Mouse (Mus musculus) hindbrain, embryonic 13.5 days (tissue): Measurements from ENCODE around the gene Srcin1. TPM values are rescaled to one million over a fixed set of nuclear protein-coding genes. Genes with fewer than 3 reads are reported as not detected.

Source experiments
- ATAC-seq: fragments of 200-750 bp; cut with Nextera tagmentation; 2 replicates; pipeline ENCODE4 v1.8.0; 2017; ENCODE audit warnings: moderate TSS enrichment; ENCODE audit not compliant: low FRiP score
- H3K27ac ChIP-seq: fragments of 300-500 bp; sonication (generic); 2 replicates; pipeline ENCODE4 v1.5.1; 2015; ENCODE audit warnings: inconsistent platforms, mild to moderate bottlenecking, moderate library complexity
- H3K27me3 ChIP-seq: fragments of 300-500 bp; sonication (generic); 2 replicates; pipeline ENCODE4 v1.6.1; 2015; ENCODE audit warnings: mild to moderate bottlenecking, inconsistent platforms
- H3K36me3 ChIP-seq: fragments of 300-500 bp; sonication (generic); 2 replicates; pipeline ENCODE4 v1.6.1; 2015; ENCODE audit warnings: mild to moderate bottlenecking, inconsistent platforms
- H3K4me1 ChIP-seq: fragments of 300-500 bp; sonication (generic); replicated peaks from 2 replicates; pipeline ENCODE4 v1.6.1; 2015; ENCODE audit warnings: inconsistent platforms
- H3K4me2 ChIP-seq: fragments of 300-500 bp; sonication (generic); 2 replicates; pipeline ENCODE4 v1.6.1; 2015; ENCODE audit warnings: inconsistent platforms, mild to moderate bottlenecking, moderate library complexity
- H3K4me3 ChIP-seq: fragments of 300-500 bp; sonication (generic); 2 replicates; pipeline ENCODE4 v1.5.1; 2015; ENCODE audit warnings: mild to moderate bottlenecking, inconsistent platforms
- H3K9ac ChIP-seq: fragments of 300-500 bp; sonication (generic); 2 replicates; pipeline ENCODE4 v1.6.1; 2015; ENCODE audit warnings: mild to moderate bottlenecking, inconsistent platforms
- H3K9me3 ChIP-seq: fragments of 300-500 bp; sonication (generic); 2 replicates; pipeline ENCODE4 v1.6.1; 2016; ENCODE audit warnings: inconsistent platforms
- WGBS: fragments of 180-500 bp; shearing (Covaris S2); methylation state at CpG from one replicate; pipeline ENCODE4 v1.1.7; 2015; 5-methylcytosine and 5-hydroxymethylcytosine counted together
- polyA plus RNA-seq: library from polyadenylated mRNA; unstranded; fragments of >200 nt; fragmentation: Nextera tagmentation; extraction: Ambion mirVana; gene quantifications from 2 replicates; pipeline ENCODE4 v1.2.1, GENCODE M21; 2015

The Srcin1 gene
- polyA plus RNA-seq, 1 experiment from 2014 or later: 7.0 TPM

DNA sequence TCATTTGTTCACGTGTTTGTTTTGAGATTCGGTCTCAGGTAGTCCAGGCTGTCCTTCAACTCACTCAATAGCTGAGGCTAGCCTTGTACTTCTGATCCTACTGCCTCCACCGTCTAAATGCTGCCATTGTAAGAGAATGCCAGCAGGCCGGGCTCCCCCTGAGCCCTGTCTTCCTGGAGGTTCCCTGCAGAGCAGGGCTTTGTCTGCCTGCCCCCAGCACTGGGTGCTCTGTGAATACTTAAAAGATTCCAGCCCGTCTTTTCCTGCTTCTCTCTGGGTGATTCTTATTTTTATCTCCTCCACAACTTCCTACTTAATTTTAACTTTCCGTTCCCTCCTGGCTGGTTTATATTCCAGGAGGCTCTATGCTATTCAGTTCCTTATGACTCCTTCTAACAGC lies 26.2 kb upstream of the Srcin1 start:
- H3K27ac ChIP-seq: no peak overlapping the region
- H3K9me3 ChIP-seq: no peaks in the 10 kb centered on the region
- no peaks in the 10 kb centered on the region for H3K36me3 ChIP-seq
- WGBS: 19% methylated on average over 6 of the region's 6 CpGs
- H3K4me3 ChIP-seq: no peak overlapping the region
- no peaks in the 10 kb centered on the region for H3K4me1 ChIP-seq
- no peak overlapping the region for H3K4me2 ChIP-seq
- ATAC-seq: no peak
- H3K9ac ChIP-seq: no peak overlapping the region
- H3K27me3 ChIP-seq: no peaks in the 10 kb centered on the region

DNA sequence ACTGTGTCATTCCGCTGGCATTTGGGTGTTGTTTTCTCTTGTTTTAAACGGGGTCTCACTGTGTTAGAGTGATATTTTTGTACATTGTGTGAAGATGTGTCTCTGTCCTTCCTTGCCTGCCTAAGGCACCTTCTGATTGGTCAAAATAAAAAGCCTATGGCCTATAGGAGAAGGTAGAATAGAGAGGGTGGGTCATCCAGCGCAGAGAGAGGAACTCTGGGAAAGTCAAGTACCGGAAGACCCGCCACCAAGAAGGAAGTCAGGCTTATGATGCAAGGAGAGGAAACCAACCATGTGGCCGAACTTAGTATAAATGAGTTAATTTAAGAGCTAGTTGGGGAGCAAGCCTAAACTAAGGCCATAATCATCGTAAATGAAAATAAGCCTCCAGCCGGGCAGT lies 23.1 kb upstream of the Srcin1 start:
- Histone ChIP-seq H3K4me1 (no peaks in the 10 kb centered on the region), H3K4me2 (no peak overlapping the region), H3K9ac (no peak overlapping the region), H3K27me3 (no peaks in the 10 kb centered on the region), H3K36me3 (no peaks in the 10 kb centered on the region), H3K9me3 (no peaks in the 10 kb centered on the region), H3K27ac (no peak overlapping the region), H3K4me3 (no peak overlapping the region)
- WGBS: 88% methylated on average over 8 of the region's 8 CpGs
- ATAC-seq: no peak

DNA sequence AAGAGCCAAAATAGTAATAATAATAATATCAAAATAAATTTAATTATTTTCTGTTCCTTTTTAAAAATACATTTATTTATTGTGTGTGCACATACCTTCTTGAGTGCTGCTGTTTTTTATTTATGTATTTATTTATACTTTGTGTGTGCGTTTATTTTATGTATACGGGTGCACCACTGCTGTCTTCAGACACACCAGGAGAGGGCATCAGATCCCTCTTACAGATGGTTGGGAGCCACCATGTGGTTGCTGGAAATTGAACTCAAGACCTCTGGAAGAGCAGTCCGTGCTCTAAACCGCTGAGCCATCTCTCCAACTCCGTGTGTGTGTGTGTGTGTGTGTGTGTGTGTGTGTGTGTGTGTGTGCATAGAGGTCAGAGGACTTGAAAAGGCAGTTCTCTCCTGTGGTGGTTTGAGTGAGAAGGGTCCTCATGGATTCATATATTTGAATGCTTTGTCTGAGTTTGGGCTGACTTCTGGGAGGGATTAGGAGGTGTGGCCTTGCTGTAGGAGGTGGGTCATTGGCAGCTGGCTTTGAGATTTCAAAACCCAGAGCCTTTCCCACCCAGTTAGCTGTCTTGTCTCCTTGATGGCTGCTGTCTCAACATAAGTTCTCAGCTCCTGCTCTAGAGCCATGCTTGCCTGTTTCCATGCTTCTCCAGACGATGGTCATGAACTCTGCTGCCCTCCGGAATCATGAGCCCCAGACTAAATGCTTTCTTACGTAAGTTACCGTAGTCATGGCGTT lies 22.1 kb upstream of the Srcin1 start:
- H3K9me3 ChIP-seq: no peaks in the 10 kb centered on the region
- no peaks in the 10 kb centered on the region for H3K4me1 ChIP-seq
- H3K27me3 ChIP-seq: no peaks in the 10 kb centered on the region
- no peak overlapping the region for H3K4me2 ChIP-seq
- 77% methylated on average over 10 of the region's 10 CpGs for WGBS
- H3K27ac ChIP-seq: no peak overlapping the region
- no peak for ATAC-seq
- H3K4me3 ChIP-seq: no peak overlapping the region
- H3K9ac ChIP-seq: no peak overlapping the region
- H3K36me3 ChIP-seq: no peaks in the 10 kb centered on the region

DNA sequence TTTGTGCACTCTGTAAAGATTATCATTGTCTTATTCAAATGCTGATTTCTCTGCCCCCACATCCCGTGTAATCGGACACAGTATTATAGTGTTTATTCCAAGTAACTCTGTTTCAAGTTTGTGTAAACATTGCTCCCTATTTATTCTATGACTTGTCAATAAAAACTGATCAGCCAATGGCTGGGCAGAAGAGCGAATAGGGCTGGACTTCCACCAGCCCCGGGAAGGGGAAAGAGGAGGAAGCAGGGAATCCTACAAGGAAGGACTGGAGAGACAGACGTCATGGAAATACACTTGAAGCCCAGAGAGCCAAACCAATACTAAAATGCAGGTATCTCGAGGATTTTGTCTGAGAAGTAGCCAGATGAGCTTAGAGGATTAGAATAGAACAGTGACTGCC lies 18.1 kb upstream of the Srcin1 start:
- H3K9ac ChIP-seq: no peak overlapping the region
- 52% methylated on average over 6 of the region's 6 CpGs for WGBS
- ATAC-seq: no peak
- no peaks in the 10 kb centered on the region for H3K36me3 ChIP-seq
- H3K4me2 ChIP-seq: no peak overlapping the region
- H3K9me3 ChIP-seq: no peaks in the 10 kb centered on the region
- H3K27ac ChIP-seq: no peak overlapping the region
- H3K27me3 ChIP-seq: peaks cover 12% of the 10 kb centered on the region
- H3K4me1 ChIP-seq: peaks cover 11% of the 10 kb centered on the region
- H3K4me3 ChIP-seq: no peak overlapping the region

DNA sequence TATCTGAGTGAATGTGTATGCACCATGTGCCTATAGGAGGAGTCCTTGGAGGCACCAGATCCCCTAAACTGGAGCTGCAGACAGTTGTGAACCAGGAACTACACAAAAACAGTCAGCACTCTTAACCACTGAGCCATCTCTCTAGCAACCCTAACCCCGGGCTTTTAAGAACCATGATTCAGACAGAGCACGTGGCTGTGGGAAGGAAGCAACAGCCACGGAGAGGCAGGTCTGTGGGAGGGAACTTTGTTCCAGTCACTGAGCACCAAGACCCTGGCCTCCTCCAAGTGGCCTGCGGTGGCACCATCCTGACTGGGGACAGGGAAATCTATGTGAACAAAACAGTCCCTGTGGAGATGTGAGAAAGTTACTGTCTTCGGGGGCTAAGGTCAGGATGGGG lies 15.9 kb upstream of the Srcin1 start:
- no peak overlapping the region for H3K4me2 ChIP-seq
- peaks cover 18% of the 10 kb centered on the region for H3K27me3 ChIP-seq
- H3K9ac ChIP-seq: no peak overlapping the region
- H3K4me1 ChIP-seq: peaks cover 14% of the 10 kb centered on the region
- no peak overlapping the region for H3K4me3 ChIP-seq
- H3K27ac ChIP-seq: no peak overlapping the region
- 36% methylated on average over 5 of the region's 5 CpGs for WGBS
- no peaks in the 10 kb centered on the region for H3K9me3 ChIP-seq
- ATAC-seq: no peak
- H3K36me3 ChIP-seq: no peaks in the 10 kb centered on the region

DNA sequence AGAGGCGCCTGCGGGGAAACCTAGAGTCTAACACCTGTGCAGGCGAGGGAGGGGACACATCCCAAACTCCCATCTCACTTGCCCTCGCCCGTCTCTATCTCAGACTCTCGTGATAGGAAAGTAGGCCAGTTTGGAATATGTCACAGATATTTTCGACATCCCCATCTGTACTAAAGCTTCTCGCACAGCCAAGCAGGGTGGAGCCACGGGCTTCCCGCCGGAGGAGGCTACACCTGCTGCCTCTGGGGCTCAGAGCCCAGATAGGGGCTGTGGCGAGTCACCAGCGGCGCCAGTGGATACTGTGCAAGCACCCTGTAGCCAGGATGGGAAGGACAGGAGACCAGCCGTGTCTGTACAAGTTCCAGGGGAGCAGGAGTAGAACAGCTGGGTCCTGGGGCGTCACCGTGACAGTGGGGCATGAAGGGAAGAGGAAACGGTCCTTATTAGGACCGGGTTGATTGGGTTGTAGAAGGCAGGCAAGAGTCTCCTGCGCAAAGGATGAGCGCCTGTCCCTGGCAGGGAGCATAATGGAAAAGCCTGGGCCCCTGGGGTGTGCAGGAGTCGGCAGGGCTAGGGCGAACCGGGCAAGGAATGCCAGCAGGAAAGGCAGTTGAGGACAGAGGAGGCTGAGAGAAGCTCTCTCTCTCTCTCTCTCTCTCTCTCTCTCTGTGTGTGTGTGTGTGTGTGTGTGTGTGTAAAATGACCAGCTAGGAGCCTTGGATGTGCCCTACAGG lies 14.4 kb upstream of the Srcin1 start:
- H3K9me3 ChIP-seq: no peaks in the 10 kb centered on the region
- H3K9ac ChIP-seq: peak overlapping the region; percentile 35; the same call in 1 of the 2 replicates
- H3K4me1 ChIP-seq: peaks cover 14% of the 10 kb centered on the region
- H3K36me3 ChIP-seq: no peaks in the 10 kb centered on the region
- H3K27me3 ChIP-seq: peaks cover 18% of the 10 kb centered on the region
- H3K27ac ChIP-seq: no peak overlapping the region
- no peak overlapping the region for H3K4me3 ChIP-seq
- 32% methylated on average over 24 of the region's 24 CpGs for WGBS
- H3K4me2 ChIP-seq: peak overlapping the region; percentile 13; the same call in 1 of the 2 replicates
- ATAC-seq: no peak

DNA sequence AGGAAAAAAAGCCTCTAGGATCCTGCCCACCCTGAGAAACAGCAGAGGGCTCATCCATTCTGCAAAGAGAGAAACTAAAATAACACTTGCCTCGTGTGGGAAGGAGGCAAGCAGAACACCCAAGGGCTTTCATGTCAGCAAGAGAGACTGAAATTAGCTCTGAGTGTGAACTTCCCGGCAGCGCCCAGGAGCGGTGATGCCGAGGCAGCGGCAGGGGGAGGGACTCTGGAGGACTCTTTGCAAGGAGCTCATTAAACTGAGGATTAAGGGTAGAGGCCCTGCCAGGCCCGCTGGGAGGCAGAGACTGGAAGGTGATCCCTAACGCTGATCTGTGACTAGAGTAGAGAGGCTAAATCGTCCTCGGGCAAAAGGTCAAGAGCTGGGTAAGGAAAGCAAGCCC lies 13.2 kb upstream of the Srcin1 start:
- Histone ChIP-seq H3K4me1 (peaks cover 14% of the 10 kb centered on the region), H3K9me3 (no peaks in the 10 kb centered on the region), H3K4me3 (no peak overlapping the region), H3K27ac (no peak overlapping the region), H3K36me3 (no peaks in the 10 kb centered on the region), H3K9ac (no peak overlapping the region), H3K4me2 (no peak overlapping the region), H3K27me3 (peaks cover 18% of the 10 kb centered on the region)
- ATAC-seq: no peak
- 3% methylated on average over 10 of the region's 10 CpGs for WGBS

DNA sequence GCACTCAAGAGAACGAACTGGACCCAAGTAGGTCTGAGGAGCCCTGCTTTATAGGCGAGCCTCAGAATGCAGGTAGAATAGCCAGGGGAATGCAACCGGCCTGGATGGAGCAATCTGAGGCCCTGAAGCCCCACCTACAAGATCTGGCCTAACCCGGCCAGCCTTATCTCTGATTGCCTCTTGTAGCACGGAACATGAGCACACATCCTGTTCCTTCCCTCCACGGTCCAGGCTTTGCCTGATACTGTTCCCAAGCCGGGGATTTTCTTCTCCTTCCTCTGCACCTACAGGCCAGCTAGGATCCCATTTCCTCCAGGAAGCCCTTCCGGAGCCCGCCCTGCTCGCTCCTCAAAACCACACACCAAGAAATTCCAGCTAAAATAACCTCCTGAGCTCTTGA lies 9.9 kb upstream of the Srcin1 start:
- no peak for ATAC-seq
- Histone ChIP-seq H3K27ac (no peak overlapping the region), H3K9ac (no peak overlapping the region), H3K9me3 (no peaks in the 10 kb centered on the region), H3K36me3 (no peaks in the 10 kb centered on the region), H3K4me1 (peaks cover 14% of the 10 kb centered on the region), H3K27me3 (peaks cover 18% of the 10 kb centered on the region), H3K4me3 (no peak overlapping the region), H3K4me2 (no peak overlapping the region)
- 78% methylated on average over 10 of the region's 10 CpGs for WGBS

DNA sequence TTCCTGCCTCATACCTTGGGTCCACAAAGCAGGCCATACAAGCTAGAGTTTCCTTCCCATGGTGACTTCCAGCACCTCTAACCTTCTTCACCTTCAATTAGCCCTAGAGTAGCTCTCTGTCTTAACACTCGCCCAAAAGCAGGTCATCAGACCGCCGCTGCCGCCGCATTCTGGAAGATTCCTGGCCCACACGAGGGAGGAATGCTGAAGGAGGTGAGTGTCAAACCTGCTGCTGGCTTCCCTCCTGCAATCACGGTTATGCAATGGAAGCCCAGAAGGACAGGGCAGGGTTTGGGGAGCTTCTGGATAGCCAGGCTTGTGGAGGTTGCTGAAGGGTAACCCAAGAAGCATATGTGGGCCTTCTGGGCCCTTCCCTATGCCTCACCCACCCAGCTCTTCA lies 8.5 kb upstream of the Srcin1 start:
- H3K9me3 ChIP-seq: no peaks in the 10 kb centered on the region
- no peak overlapping the region for H3K27ac ChIP-seq
- H3K36me3 ChIP-seq: no peaks in the 10 kb centered on the region
- H3K4me2 ChIP-seq: no peak overlapping the region
- peaks cover 9% of the 10 kb centered on the region; the same call in 1 of the 2 replicates for H3K27me3 ChIP-seq
- no peak overlapping the region for H3K4me3 ChIP-seq
- no peak overlapping the region for H3K9ac ChIP-seq
- ATAC-seq: no peak
- 76% methylated on average over 7 of the region's 7 CpGs for WGBS
- H3K4me1 ChIP-seq: peaks cover 9% of the 10 kb centered on the region

DNA sequence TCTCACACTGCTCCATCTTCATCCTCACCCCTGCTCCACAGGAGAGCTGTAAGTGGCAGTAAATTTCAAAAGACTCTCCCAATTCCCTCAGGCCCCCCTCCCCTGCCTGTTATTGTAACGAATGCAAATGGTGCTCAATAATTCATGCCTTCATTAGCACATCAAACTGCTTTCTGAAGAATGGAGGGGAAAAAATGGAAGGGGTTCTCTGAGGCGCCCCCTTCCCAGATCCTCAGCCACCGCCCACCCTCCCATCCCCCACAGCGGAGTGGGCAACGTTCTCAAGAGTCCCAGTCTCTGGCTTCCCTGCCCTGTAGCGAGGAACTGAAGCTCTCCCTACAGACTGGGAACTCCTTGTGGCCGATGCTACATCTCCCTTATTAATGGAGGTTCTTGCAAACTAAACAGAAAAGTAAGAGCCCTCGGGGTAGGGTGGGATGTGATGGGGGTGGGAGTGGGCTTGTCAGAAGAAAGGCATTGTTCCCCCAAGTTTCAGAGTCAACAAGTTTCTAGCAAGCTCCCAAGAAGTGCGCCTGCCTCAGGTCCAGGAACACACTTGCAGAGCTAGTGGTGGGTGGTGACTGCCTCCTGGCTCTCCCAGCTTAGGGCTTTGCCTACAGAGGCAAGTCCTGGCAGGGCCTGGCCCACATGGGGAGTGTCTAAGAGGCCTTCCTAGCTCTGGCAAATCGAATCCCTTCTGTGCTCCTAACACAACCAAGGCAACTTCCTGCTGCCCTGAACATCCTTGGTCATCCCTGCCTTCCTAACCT lies 3.3 kb upstream of the Srcin1 start:
- H3K36me3 ChIP-seq: no peaks in the 10 kb centered on the region
- no peak overlapping the region for H3K27ac ChIP-seq
- no peak overlapping the region for H3K9ac ChIP-seq
- peaks cover 30% of the 10 kb centered on the region for H3K4me1 ChIP-seq
- no peaks in the 10 kb centered on the region for H3K9me3 ChIP-seq
- no peak overlapping the region for H3K4me3 ChIP-seq
- WGBS: 6% methylated on average over 10 of the region's 10 CpGs
- H3K4me2 ChIP-seq: no peak overlapping the region
- no peak for ATAC-seq
- 0 out of 2 replicates have a peak, but pooled peaks cover 16% of the 10 kb centered on the region for H3K27me3 ChIP-seq

DNA sequence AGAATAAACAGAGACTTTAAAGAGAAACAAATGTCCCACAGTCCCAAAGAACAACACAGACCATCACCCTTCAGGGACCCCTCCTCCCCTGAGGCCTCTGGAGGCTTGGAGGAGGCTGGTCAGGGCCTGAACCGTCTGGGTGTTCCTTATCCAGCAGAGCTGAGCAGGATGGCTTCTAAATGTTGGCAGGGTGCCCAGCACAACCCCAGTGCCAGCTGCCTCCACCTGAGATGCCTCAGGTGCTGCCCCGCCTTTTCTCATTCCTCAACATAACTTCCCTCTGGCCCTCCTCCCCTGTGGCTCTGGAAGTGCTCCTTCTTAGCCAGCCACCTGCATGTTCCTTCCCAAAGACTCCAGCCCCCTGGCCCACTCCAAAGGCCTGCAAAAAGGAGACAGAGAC lies 2.3 kb upstream of the Srcin1 start:
- 31% methylated on average over 2 of the region's 2 CpGs for WGBS
- no peaks in the 10 kb centered on the region for H3K9me3 ChIP-seq
- 0 out of 2 replicates have a peak, but pooled peaks cover 16% of the 10 kb centered on the region for H3K27me3 ChIP-seq
- ATAC-seq: no peak
- no peak overlapping the region for H3K9ac ChIP-seq
- no peak overlapping the region for H3K4me3 ChIP-seq
- H3K4me1 ChIP-seq: peaks cover 39% of the 10 kb centered on the region
- H3K27ac ChIP-seq: no peak overlapping the region
- H3K4me2 ChIP-seq: no peak overlapping the region
- H3K36me3 ChIP-seq: no peaks in the 10 kb centered on the region

DNA sequence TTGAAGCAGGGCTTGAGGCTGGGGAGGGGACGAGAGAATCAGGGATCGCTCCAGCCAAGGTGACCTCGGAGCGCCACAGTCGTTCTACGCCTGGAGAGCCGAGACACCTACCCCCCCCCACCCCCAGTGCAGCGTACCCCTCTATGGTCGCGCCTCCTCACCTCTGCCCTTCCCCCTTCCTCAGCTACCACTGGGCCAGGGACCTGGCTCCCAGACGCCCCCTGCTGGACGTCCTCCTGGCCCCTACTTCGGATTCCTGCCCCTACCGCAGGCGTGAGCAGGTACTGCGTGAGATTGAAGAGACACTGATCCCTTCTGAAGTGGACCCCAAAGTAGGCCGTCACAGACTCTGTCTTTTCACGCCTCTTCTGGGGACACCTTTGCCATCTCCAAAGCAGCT lies 348 bp downstream of the Srcin1 start:
- Histone ChIP-seq H3K36me3 (no peaks in the 10 kb centered on the region), H3K4me1 (peaks cover 65% of the 10 kb centered on the region), H3K9ac (peak overlapping the region; percentile 97), H3K27ac (peak overlapping the region; percentile 97), H3K27me3 (0 out of 2 replicates have a peak, but pooled peaks cover 16% of the 10 kb centered on the region), H3K4me3 (peak overlapping the region; percentile 82), H3K9me3 (no peaks in the 10 kb centered on the region), H3K4me2 (peak overlapping the region; percentile 91)
- peak; percentile 50 for ATAC-seq
- 2% methylated on average over 18 of the region's 18 CpGs for WGBS
